Mouse (Mus musculus) urinary bladder, postnatal 4 days (tissue): Measurements from ENCODE around the gene Rdh9.
"Not testable (repeated sequence)": the region's sequence is repeated elsewhere in the genome, so short reads cannot be mapped to it uniquely, and the experiment has no call there.

Experiments
- DNase-seq, 2 experiments: peaks; one replicate each; pipeline ENCODE4 v3.0.0; 2021 to 2022; ENCODE audit warnings: low spot score in 2 of 2

The Rdh9 gene

DNA sequence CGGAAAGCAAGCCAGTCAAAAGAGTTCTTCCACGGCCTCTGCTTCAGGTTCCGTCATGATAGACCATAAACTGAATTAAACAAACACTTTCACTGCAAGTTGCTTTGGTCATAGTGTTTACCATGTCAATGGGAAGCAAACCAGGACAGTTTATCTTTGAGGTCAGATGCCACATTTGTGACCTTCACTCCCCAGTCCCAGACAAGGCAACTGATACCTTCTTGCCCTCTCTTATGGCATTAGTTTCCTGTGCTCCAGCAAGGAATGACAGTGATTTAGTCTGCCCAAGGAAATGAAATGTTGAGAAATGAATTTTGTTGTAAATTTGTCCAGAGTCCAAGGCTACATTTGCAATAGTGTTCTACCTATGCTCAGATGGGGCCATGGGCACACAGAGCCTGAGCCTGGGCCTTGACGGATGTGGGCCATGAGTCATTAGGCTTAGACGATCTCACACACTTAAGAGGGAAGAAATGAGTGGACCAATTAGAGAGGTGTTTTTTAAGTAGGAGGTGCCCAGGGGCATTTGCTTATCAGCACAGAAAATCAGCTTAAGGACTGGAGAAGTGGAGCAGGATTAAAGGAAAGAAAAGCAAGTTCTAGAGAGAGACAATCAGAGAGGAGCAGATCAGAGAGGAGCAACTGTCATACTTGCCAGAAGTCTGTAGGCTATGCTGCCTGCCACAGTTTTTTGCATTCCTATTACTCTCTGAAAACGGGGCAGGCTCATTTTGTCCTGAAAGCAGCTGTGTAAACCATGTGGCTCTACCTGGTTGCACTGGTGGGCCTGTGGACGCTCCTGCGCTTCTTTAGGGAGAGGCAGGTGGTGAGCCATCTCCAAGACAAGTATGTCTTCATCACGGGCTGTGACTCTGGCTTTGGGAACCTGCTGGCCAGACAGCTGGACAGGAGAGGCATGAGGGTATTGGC is 16.7 kb upstream of the Rdh9 start, which contains the start of the genes Rdh1 and Rdh16f1:
TSS of gene Rdh1 (plus strand) at position 541 of the 930 bp plus-strand sequence.
TSS of gene Rdh16f1 (plus strand) at position 607 of the 930 bp plus-strand sequence.
- peak in 1 of 2 experiments; percentile 9 for DNase-seq

DNA sequence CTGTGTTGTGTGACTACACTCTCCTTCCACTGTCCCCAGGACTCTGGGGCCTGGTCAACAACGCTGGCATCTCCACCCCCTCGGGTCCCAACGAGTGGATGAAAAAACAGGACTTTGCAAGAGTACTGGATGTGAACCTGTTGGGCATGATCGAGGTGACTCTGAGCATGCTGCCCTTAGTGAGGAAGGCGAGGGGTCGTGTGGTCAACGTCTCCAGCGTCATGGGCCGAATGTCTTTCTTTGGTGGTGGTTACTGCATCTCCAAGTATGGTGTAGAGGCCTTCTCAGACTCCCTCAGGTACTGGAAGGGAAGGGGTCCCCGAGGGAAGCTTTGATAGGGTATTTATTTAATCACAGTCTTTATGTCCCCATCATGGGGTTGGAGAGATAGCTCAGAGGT is 13.3 kb upstream of the Rdh9 start:
- DNase-seq, result peak in 1 of 2 experiments; percentile 6

DNA sequence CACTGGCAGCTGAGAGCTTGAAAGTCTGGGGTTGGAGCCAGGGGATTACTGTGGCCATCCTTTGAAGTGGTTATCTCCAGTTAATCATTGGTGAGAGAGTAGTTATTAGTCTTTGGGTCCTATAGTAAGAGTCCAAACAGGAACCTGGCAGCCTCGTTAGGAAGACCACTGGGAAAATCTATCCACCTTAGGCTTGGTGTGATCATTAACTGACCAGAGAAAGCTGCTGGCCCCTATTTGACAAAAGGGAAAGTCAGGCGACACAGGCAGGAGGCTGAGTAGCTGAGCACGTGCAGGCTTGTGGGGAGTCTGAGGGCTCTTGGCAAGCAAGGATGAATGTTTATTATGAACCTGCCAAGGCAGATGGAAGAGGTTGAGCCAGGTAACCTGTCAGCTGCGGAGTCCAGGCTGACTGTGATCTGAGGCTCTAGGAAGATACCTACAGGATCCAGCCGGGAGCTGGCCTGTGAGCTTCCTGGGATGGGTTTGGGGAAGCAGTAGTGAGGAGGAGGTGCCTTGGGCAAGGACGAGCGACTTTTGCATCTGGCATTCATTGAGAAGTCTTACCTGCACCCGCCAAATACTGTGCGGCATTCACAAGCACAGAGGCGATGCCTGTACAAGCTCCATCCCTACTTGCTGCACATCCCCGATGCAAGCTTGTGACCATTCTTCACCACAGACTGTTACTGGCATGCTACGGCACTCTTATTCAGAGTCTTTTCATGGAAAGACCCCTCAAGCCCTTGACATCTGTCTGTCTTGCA is 12.1 kb upstream of the Rdh9 start:
- peak in 1 of 2 experiments; percentile 14 for DNase-seq

DNA sequence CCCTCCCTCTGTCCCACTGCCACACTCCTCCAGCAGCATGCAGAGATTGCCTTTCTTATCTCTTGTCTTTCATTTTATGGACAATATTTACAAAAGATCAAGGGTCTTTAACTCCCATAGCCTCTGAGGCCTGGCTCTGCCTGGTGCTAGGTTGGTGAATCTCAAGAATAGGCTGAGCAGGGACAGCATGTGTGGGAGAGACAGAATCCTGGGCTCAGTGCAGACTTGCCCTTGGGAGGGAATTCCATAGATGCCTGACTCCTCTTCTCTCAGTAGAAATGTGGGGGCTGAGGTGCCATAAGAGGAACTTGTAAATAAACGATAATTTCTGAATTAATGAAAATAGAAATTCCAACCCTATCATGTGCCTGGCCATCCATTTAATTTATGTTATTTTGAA is 9.6 kb upstream of the Rdh9 start:
- peak in 1 of 2 experiments; percentile 10 for DNase-seq

DNA sequence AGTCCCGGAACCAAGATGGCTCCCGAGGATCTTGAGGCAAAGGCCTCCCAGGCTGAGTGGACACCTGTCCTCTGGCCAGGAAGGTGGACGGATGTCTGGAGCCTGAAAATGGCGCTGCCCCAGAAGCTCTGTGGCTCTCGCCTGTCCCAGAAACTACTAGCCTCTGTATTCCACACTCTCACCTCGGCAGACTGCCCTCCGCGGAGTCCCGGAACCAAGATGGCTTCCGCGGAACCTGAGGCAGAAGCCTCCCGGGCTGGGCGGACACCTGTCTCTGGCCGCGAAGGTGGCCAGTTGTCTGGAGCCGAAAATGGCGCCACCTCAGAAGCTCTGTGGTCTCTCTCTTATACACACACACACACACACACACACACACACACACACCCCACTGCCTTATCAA is 6.1 kb downstream of the Rdh9 start:
- DNase-seq, result not testable (repeated sequence)

DNA sequence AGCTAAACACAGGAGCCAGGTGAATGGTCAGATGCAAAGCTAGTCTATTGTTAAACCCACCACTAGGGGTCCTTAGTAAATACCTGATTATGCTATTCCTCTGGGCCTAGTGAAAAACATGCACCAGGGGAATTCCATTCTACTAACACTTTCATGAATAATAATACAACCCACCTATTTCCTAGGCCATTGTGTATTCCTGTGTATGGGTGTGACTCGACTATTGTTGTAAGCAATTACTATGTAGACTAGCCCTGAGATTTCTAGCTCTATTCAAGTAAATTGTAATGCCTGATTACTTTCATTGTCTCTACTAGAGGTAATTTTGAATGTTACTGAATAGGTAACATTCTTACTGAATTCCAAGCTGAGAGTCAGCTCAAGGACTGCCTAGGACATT is 9.2 kb downstream of the Rdh9 start:
- not testable (repeated sequence) for DNase-seq

DNA sequence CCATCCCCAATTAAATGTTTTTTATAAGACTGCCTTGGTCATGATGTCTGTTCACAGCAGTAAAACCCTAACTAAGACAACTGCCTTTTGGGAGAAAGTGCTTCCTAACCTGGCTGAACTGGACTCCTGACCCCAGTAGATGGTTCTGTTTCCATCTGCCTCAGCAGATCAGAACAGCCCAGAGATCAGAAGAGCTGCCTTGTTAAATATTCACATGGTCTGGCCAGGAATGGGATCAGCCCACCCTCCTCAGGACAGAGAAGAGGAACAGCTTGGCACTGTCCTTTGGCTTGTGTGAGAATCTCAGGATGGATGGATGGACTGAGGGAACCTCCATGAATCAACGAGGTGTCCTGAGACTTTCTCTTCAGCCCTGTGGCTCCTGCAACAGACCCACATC is 23.1 kb downstream of the Rdh9 start:
- no peak for DNase-seq

DNA sequence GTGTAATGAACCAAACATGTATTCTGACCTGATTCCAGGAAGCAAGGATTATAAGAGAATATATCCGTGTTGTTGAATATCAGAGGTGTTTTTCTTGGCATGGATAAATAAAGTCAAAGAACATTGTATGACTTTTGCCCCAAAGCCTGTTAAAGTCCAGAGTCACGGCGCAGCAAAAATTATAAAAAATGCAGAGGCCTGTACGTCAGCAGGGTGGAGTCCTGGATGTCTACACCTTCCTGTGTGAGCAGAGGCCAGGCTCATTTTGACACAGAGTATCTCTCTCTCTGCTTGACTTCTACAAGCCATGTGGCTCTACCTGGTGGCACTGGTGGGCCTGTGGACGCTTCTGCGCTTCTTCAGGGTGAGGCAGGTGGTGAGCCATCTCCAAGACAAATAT is 24.7 kb downstream of the Rdh9 start, which contains the start of gene Rdh16:
TSS of gene Rdh16 (plus strand) at position 262 of the 400 bp plus-strand sequence.
- DNase-seq, result no peak

DNA sequence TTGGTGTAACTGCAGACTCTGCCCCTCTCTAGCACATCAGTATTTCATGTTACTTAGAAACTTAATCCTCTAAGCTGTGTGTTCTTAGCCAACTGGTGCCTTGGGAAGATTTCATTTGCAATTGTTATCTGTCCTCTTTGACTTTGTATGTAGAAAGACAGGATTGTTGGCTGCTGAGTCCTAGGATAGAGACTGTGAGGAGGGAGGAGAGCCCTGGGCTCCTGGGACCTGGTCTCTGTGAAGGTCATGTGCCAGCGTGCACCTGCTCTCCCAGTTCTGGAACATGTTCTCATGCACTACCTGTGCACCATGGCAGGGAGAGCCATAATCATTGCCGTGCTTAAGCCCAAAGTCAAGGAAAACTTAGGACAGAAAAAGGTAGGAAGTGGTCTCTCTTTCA is 25.4 kb downstream of the Rdh9 start:
- DNase-seq, result no peak

DNA sequence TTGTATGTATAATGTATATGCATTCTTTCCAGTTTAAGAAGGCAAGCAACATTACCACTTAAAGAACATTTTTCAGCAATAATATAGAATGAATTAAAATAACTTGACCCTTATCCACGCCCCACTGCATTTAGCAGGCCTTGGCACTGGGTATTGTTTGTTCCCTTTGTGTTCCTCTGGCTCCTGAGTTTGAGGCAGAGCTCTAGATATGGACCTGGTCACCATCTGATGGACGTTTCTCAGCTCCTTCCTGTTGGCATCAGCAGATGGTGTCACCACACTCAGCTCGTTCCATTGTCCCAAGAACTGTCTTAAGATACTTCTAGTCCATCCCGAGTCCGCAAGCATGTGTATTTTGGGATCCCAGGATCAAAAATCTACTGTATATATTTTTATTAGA is 26.1 kb downstream of the Rdh9 start:
- DNase-seq, result no peak

DNA sequence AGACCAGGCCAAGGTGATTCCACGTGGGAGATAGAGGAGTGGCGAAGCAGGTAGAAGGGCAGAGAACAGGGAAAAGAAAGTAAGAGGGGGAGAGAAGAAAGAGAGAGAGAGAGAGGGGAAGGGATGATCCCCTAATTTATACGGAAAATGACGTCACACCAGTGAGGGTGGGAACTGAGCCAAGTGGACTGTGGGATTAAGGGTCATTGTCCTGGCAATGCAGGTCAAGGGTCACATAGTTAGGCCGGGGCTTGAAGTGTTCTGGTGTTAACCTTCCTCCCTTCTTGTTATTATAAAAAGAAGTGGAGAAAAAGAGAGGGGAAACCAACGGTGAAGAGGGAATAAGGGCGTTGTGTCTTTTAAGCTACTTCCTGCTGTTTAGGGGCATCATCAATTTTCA is 28.2 kb downstream of the Rdh9 start:
- DNase-seq, result no peak

DNA sequence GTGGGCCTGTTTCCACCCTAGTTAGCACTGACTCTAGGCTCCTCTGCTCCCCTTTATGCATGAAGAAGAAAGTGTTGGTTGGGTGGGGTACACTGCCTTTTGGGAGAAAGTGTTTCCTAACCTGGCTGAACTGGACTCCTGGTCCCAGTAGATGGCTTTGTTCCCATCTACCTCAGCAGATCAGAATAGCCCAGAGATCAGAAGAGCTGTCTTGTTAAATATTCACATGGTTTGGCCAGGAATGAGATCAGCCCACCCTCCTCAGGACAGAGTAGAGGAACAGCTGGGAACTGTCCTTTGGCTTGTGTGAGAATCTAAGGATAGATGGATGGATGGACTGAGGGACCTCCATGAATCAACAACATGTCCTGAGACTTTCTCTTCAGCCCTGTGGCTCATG is 39.7 kb downstream of the Rdh9 start:
- DNase-seq, result no peak

DNA sequence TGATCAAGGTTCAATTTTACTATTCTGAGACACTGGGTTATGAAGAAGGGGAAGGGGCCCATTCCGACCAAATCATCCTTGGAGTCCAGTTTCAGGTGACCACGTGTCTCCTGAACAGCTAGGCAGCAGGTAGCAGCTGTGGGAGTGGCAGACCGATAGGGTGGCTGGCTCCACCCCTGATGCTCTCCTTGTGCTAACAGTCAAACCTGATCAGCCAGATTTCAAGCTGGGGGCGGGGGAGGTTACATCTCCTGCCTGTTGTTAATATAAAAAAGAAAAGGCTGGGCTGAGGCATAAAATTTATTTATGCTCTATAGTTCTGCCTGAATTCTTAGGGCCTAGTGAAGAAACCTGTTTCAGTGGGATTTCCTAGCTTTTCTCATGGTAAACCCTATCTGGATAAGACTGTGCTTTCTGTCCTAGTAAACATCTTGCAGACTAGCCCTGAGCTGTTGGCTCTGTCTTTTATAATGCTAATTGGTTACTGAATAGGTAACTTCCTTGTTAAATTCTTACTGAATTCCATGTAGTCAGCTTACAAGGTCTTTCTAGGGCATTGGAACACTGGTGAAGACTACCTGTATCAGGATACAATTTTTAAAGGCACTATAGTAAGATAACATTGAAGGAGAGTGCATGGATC is 41.2 kb downstream of the Rdh9 start:
- DNase-seq, result not testable (repeated sequence)

DNA sequence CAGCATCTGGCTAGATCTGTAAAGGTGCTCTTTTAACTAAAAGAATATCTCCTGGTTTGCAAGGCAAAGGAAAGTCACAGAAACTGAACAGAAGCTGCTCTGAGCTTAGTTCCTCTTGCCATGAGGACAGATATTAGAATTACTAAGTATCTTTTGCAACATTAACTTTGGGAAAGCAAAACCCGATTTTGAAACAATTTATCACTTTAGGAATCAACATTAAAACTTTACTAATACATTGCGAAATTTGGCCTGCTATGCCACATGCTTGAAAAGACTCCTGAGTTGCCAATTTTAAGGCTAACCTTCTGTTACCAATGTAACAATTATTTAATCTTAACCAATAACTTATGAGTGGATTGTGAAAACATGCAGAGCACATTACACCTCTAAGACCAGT is 45.6 kb downstream of the Rdh9 start:
- DNase-seq, result not testable (repeated sequence)

DNA sequence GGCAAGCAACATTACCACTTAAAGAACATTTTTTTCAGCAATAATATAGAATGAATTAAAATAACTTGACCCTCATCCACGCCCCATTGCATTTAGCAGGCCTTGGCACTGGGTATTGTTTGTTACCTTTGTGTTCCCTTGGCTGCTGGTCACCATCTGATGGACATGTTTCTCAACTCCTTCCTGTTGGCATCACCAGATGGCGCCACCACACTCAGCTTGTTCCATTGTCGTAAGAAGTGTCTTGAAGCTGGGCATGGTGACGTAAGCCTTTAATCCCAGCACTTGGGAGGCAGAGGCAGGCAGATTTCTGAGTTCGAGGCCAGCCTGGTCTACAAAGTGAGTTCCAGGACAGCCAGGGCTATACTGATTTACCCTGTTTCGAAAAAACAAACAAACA is 49.2 kb downstream of the Rdh9 start:
- DNase-seq, result no peak

DNA sequence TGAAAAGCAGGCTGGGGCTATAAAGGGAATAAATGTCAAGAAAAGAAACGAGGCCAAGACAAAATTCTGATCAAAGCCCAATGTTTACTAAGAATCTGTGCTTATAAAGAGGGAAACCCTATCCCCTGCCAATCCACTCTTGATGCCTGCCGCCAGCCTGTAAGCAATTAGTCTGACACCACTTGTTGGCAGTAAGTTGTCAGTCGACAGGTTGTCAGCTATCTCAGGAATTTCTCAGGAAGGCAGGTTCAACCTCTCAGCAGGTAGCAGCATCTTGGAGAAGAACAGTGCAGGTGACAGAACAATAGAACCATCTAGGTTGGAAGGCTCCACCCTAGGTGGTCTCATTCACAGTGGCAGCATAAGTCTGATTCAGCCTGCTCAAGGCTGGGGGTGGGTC is 52.9 kb downstream of the Rdh9 start:
- DNase-seq, result no peak

DNA sequence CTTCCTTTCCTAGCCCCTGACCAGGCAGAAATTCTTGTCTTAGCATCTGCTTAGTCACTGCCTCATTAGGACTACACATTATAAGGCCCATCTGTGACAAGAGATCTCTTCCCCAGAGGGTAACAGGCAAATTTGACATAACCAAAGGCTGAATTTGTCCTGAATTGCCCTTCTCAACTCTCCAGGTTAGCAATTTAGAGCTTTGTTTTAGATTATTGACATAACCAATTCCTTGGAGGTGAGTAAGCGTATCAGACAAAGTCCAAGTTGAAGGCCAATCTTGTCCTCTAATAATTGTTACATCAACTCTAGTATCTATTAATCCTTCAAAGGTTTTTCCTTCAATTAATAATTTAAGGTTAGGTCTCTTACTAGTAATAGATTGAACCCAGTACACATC is 58.0 kb downstream of the Rdh9 start:
- not testable (repeated sequence) for DNase-seq

DNA sequence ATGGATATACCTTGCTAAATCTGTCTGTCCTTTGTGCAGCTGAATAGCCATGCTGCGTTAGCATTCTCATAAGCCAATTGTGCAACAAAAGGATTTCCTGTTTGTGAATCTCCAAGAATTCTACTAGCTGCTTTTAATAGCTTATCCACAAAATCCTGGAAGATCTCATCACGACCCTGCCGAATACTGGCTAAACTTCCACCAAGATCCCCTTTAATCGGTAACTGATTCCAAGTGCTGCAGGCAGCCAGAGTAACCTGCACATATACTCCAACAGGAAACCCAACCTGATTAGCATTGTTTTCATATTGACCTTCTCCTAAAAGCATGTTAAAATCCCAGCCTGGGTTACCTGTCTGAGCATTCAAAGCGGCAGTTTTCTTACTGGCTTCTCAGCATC is 59.1 kb downstream of the Rdh9 start:
- no peak for DNase-seq

DNA sequence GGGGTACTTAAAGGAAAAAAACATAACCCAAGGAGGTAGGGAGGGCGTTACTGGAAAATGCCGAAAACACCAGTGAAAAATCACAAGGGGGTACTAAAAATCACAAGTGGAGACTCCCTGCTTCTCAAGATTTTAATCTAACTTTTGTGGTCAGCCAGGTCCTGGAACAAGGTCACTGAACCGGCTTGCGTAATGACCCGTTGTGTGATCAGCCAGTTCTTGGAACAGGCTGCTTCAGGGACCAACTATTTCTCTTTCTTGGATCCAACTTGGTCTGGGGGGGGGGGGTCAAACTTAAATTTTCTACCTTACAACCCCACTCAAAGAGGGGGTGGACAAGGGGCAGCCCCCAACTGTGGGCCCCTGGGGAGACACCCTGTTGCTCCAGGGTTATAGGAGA is 61.6 kb downstream of the Rdh9 start:
- DNase-seq, result not testable (repeated sequence)

DNA sequence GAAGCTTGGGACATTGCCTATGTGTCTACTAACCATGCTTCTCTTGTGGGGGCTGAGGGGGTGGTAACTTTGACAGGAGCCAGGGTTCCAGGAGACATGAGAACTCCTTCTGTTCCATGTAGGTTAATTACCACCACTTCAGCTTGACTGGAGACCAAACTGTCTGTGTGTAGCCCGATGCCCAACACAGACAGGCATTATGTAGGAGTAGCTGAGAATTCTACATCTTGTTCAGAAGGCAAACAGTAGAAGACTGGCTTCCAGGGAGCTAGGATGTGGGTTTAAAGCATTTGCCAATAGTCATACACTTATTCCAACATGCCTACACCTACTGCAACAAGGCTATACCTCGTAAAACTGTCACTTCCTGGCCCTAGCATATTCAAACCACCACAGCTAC is 62.4 kb downstream of the Rdh9 start:
- no peak for DNase-seq

DNA sequence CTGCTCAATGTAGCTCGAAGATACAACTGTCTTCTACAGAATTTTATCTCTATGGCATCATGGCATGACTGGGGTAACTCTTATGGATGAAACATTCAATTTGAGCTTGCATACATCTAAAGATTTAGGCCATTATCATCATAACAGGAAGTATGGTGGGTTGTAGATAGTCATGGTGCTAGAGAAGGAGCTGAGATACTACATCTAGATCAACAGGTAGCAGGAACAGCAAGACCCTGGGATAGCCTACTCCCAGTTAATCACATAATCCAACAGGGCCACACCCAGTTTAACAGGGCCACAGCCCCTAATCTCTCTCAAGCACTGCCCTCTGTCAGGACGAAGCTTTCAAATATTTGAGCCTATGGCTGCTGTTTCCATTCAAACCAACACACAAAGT is 64.6 kb downstream of the Rdh9 start:
- DNase-seq, result no peak
